ENCODE assay signal across 7 mouse cellular contexts in the genomic region with DNA sequence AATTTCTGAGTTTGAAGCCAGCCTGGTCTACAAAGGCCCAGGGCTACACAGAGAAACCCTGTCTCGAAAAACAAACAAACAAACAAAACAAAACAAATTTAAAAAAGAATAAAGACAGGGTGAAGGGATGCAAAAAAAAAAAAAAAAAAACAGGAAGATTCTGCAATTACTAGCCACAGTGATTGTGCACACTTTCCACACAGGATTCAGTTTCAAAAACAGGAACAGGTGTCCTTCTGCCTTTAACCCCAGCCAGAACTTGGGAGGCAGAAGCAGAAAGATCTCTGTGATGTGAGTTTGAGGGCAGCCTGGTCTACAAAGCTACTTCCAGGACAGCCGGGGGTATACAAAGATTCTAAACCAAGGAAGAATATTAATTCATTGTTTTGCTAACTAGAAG. TPM values are rescaled to one million over a fixed set of nuclear protein-coding genes. Genes with fewer than 3 reads are reported as not detected.
DNase-seq lines count a peak whose midpoint lies in the region; ATAC-seq lines count a peak whose summit lies in the region.

No protein-coding gene starts in this region.

- peaks cover 22% of the 10 kb centered on the region for H3K4me1 ChIP-seq in neural tube, embryonic 11.5 days (ENCODE audit: control insufficient read depth, insufficient read depth, low read length)
- peaks cover 35% of the 10 kb centered on the region for H3K4me1 ChIP-seq in forebrain, embryonic 13.5 days
- H3K4me1 ChIP-seq in liver, embryonic 11.5 days (replicated peaks; ENCODE audit: control insufficient read depth, insufficient read depth, low read length) = peaks cover 22% of the 10 kb centered on the region
- H3K4me1 ChIP-seq in stomach, embryonic 15.5 days = peaks cover 18% of the 10 kb centered on the region

- no peaks in the 10 kb centered on the region for H3K9me3 ChIP-seq in neural tube, embryonic 11.5 days (ENCODE audit: control insufficient read depth, low read length)
- no peaks in the 10 kb centered on the region for H3K9me3 ChIP-seq in forebrain, embryonic 13.5 days (replicated peaks)
- H3K9me3 ChIP-seq in liver, embryonic 11.5 days (ENCODE audit: control insufficient read depth, low read length) = no peaks in the 10 kb centered on the region
- no peaks in the 10 kb centered on the region for H3K9me3 ChIP-seq in stomach, embryonic 15.5 days

- 79% methylated on average over 2 of the region's 2 CpGs for WGBS in neural tube, embryonic 11.5 days
- WGBS in forebrain, embryonic 13.5 days = 64% methylated on average over 2 of the region's 2 CpGs
- 66% methylated on average over 2 of the region's 2 CpGs for WGBS in liver, embryonic 11.5 days
- WGBS in stomach, embryonic 15.5 days = 64% methylated on average over 2 of the region's 2 CpGs

- H3K27me3 ChIP-seq in neural tube, embryonic 11.5 days (ENCODE audit: control insufficient read depth, insufficient read depth, low read length) = no peaks in the 10 kb centered on the region
- no peaks in the 10 kb centered on the region for H3K27me3 ChIP-seq in forebrain, embryonic 13.5 days
- no peaks in the 10 kb centered on the region for H3K27me3 ChIP-seq in liver, embryonic 11.5 days (replicated peaks; ENCODE audit: control insufficient read depth, insufficient read depth, low read length)
- H3K27me3 ChIP-seq in stomach, embryonic 15.5 days (replicated peaks) = no peaks in the 10 kb centered on the region

- no peak overlapping the region; the same call in 1 of the 2 replicates for H3K9ac ChIP-seq in neural tube, embryonic 11.5 days (ENCODE audit: low read length)
- H3K9ac ChIP-seq in forebrain, embryonic 13.5 days = peak overlapping the region; percentile 74
- peak overlapping the region; percentile 62 for H3K9ac ChIP-seq in liver, embryonic 11.5 days (ENCODE audit: low read depth, low read length)
- H3K9ac ChIP-seq in stomach, embryonic 15.5 days = no peak overlapping the region

- DNase-seq in neural tube, embryonic 11.5 days (ENCODE audit: low spot score) = no peak
- no peak for DNase-seq in neural tube, embryonic 10.5 days (ENCODE audit: extremely low spot score, low spot score)
- DNase-seq in liver, embryonic 11.5 days (ENCODE audit: low spot score) = no peak
- no peak for DNase-seq in ovary, postnatal 36 days (ENCODE audit: low spot score)
- DNase-seq in kidney, postnatal 4 days = no peak

- H3K36me3 ChIP-seq in neural tube, embryonic 11.5 days (ENCODE audit: control insufficient read depth, insufficient read depth, low read length) = no peaks in the 10 kb centered on the region
- H3K36me3 ChIP-seq in forebrain, embryonic 13.5 days (ENCODE audit: poor library complexity, severe bottlenecking) = peaks cover 11% of the 10 kb centered on the region
- peaks cover 2% of the 10 kb centered on the region; the same call in 1 of the 2 replicates for H3K36me3 ChIP-seq in liver, embryonic 11.5 days (ENCODE audit: control insufficient read depth, insufficient read depth, low read length)
- no peaks in the 10 kb centered on the region for H3K36me3 ChIP-seq in stomach, embryonic 15.5 days

- 0 out of 2 replicates have a peak overlapping the region, but pooled peaks have one; percentile 77 for H3K27ac ChIP-seq in neural tube, embryonic 11.5 days (ENCODE audit: low read depth, low read length)
- H3K27ac ChIP-seq in forebrain, embryonic 13.5 days = peak overlapping the region; percentile 90
- peak overlapping the region; percentile 52; the same call in 1 of the 2 replicates for H3K27ac ChIP-seq in liver, embryonic 11.5 days (ENCODE audit: low read depth, low read length)
- peak overlapping the region; percentile 83 for H3K27ac ChIP-seq in stomach, embryonic 15.5 days

- peak overlapping the region; percentile 98 for H3K4me2 ChIP-seq in neural tube, embryonic 11.5 days (ENCODE audit: low read depth)
- peak overlapping the region; percentile 93 for H3K4me2 ChIP-seq in forebrain, embryonic 13.5 days
- H3K4me2 ChIP-seq in liver, embryonic 11.5 days = peak overlapping the region; percentile 98
- peak overlapping the region; percentile 74 for H3K4me2 ChIP-seq in stomach, embryonic 15.5 days

- ATAC-seq in neural tube, embryonic 11.5 days (ENCODE audit: insufficient read depth, low FRiP score, low TSS enrichment) = no peak
- no peak for ATAC-seq in forebrain, embryonic 13.5 days
- no peak for ATAC-seq in liver, embryonic 11.5 days (replicated peaks; ENCODE audit: low FRiP score)
- ATAC-seq in stomach, embryonic 15.5 days (ENCODE audit: insufficient read depth, low FRiP score, low read depth) = no peak

- peak overlapping the region; percentile 69 for H3K4me3 ChIP-seq in neural tube, embryonic 11.5 days (ENCODE audit: low read depth, low read length)
- H3K4me3 ChIP-seq in forebrain, embryonic 13.5 days = peak overlapping the region; percentile 87
- H3K4me3 ChIP-seq in liver, embryonic 11.5 days (ENCODE audit: low read depth, low read length) = peak overlapping the region; percentile 70
- H3K4me3 ChIP-seq in stomach, embryonic 15.5 days (replicated peaks) = peak overlapping the region; percentile 92

RNA-seq across cellular contexts. Expression of a gene that starts 1.3 kb away (rescaled TPM):
- 10.5 and 11.4 TPM in 2 replicates for polyA plus RNA-seq in neural tube, embryonic 11.5 days (2014; fragmentation: Nextera tagmentation; extraction: Ambion mirVana)
- polyA plus RNA-seq in forebrain, embryonic 13.5 days (2015; fragmentation: Nextera tagmentation; extraction: Ambion mirVana) = 6.6 and 7.9 TPM in 2 replicates
- polyA plus RNA-seq in liver, embryonic 11.5 days (2014; fragmentation: Nextera tagmentation; extraction: Ambion mirVana) = 5.9 and 6.6 TPM in 2 replicates
- 10.3 and 10.7 TPM in 2 replicates for polyA plus RNA-seq in stomach, embryonic 15.5 days (2015; fragmentation: Nextera tagmentation; extraction: Ambion mirVana)

RNA-seq across cellular contexts. Expression of a gene that starts 12.3 kb away (rescaled TPM):
- polyA plus RNA-seq in neural tube, embryonic 11.5 days (2014; fragmentation: Nextera tagmentation; extraction: Ambion mirVana) = 40.8 and 43.5 TPM in 2 replicates
- 55.1 and 57.2 TPM in 2 replicates for polyA plus RNA-seq in forebrain, embryonic 13.5 days (2015; fragmentation: Nextera tagmentation; extraction: Ambion mirVana)
- polyA plus RNA-seq in liver, embryonic 11.5 days (2014; fragmentation: Nextera tagmentation; extraction: Ambion mirVana) = 39.1 and 43.5 TPM in 2 replicates
- polyA plus RNA-seq in stomach, embryonic 15.5 days (2015; fragmentation: Nextera tagmentation; extraction: Ambion mirVana) = 49.6 and 55.0 TPM in 2 replicates

RNA-seq across cellular contexts. Expression of a gene that starts 12.8 kb away (rescaled TPM):
- 154 and 155 TPM in 2 replicates for polyA plus RNA-seq in neural tube, embryonic 11.5 days (2014; fragmentation: Nextera tagmentation; extraction: Ambion mirVana)
- polyA plus RNA-seq in forebrain, embryonic 13.5 days (2015; fragmentation: Nextera tagmentation; extraction: Ambion mirVana) = 143 and 149 TPM in 2 replicates
- polyA plus RNA-seq in liver, embryonic 11.5 days (2014; fragmentation: Nextera tagmentation; extraction: Ambion mirVana) = 168 and 170 TPM in 2 replicates
- polyA plus RNA-seq in stomach, embryonic 15.5 days (2015; fragmentation: Nextera tagmentation; extraction: Ambion mirVana) = 134 and 146 TPM in 2 replicates

RNA-seq across cellular contexts. Expression of a gene that starts 30.0 kb away (rescaled TPM):
- 112 TPM in 2 replicates for polyA plus RNA-seq in neural tube, embryonic 11.5 days (2014; fragmentation: Nextera tagmentation; extraction: Ambion mirVana)
- 110 and 124 TPM in 2 replicates for polyA plus RNA-seq in forebrain, embryonic 13.5 days (2015; fragmentation: Nextera tagmentation; extraction: Ambion mirVana)
- polyA plus RNA-seq in liver, embryonic 11.5 days (2014; fragmentation: Nextera tagmentation; extraction: Ambion mirVana) = 47.2 and 56.0 TPM in 2 replicates
- polyA plus RNA-seq in stomach, embryonic 15.5 days (2015; fragmentation: Nextera tagmentation; extraction: Ambion mirVana) = 68.5 and 84.6 TPM in 2 replicates

RNA-seq across cellular contexts. Expression of a gene that starts 36.8 kb away (rescaled TPM):
- polyA plus RNA-seq in neural tube, embryonic 11.5 days (2014; fragmentation: Nextera tagmentation; extraction: Ambion mirVana) = 10.7 and 10.9 TPM in 2 replicates
- polyA plus RNA-seq in forebrain, embryonic 13.5 days (2015; fragmentation: Nextera tagmentation; extraction: Ambion mirVana) = 6.0 and 6.4 TPM in 2 replicates
- polyA plus RNA-seq in liver, embryonic 11.5 days (2014; fragmentation: Nextera tagmentation; extraction: Ambion mirVana) = 6.2 and 6.6 TPM in 2 replicates
- polyA plus RNA-seq in stomach, embryonic 15.5 days (2015; fragmentation: Nextera tagmentation; extraction: Ambion mirVana) = 15.4 and 20.3 TPM in 2 replicates

Comparison
In these comparisons a context has a peak if more than half of its experiments do, and no peak if none do; other contexts are left out.
1. H3K9ac ChIP-seq: peak in forebrain, embryonic 13.5 days (single experiment) and liver, embryonic 11.5 days (single experiment); none in neural tube, embryonic 11.5 days (single experiment) and stomach, embryonic 15.5 days (single experiment).
2. Peak in every context shown above with its lines, with median percentiles within 50 percentile points of each other: H3K27ac ChIP-seq, H3K4me2 ChIP-seq and H3K4me3 ChIP-seq.